Mouse (Mus musculus) hindbrain, embryonic 14.5 days (tissue): ENCODE results near the gene Tacr2. TPM values are rescaled to one million over a fixed set of nuclear protein-coding genes. Genes with fewer than 3 reads are reported as not detected.
A peak's percentile ranks its signal among the peaks of the same experiment; 100 is the strongest.

Experiments used
- ATAC-seq: fragments of 200-750 bp; cut with Nextera tagmentation; 2 replicates; pipeline ENCODE4 v1.8.0; 2017; ENCODE audit warnings: moderate number of reproducible peaks, mild to moderate bottlenecking, moderate TSS enrichment, moderate library complexity; ENCODE audit not compliant: low FRiP score
- DNase-seq: peaks from one replicate; pipeline ENCODE4 v3.0.0-alpha.2; 2015; ENCODE audit warnings: low spot score
- H3K27ac ChIP-seq: fragments of 300-500 bp; sonication (generic); 2 replicates; pipeline ENCODE4 v1.5.1; 2014; ENCODE audit warnings: mild to moderate bottlenecking, moderate library complexity
- H3K27me3 ChIP-seq: fragments of 300-500 bp; sonication (generic); 2 replicates; pipeline ENCODE4 v1.6.1; 2014; ENCODE audit warnings: mild to moderate bottlenecking, low read length, mixed read lengths; ENCODE audit not compliant: control insufficient read depth, insufficient read depth
- H3K36me3 ChIP-seq: fragments of 300-500 bp; sonication (generic); replicated peaks from 2 replicates; pipeline ENCODE4 v1.6.1; 2014; ENCODE audit not compliant: control insufficient read depth, insufficient read depth
- H3K4me1 ChIP-seq: fragments of 300-500 bp; sonication (generic); replicated peaks from 2 replicates; pipeline ENCODE4 v1.6.1; 2014; ENCODE audit warnings: antibody characterized with exemption, low read length, mixed read lengths; ENCODE audit not compliant: control insufficient read depth, insufficient read depth
- H3K4me2 ChIP-seq: fragments of 300-500 bp; sonication (generic); replicated peaks from 2 replicates; pipeline ENCODE4 v1.6.1; 2014; ENCODE audit warnings: mild to moderate bottlenecking, moderate library complexity
- H3K4me3 ChIP-seq: fragments of 300-500 bp; sonication (generic); replicated peaks from 2 replicates; pipeline ENCODE4 v1.5.1; 2014; ENCODE audit warnings: mild to moderate bottlenecking, low read length
- H3K9ac ChIP-seq: fragments of 300-500 bp; sonication (generic); 2 replicates; pipeline ENCODE4 v1.6.1; 2014
- H3K9me3 ChIP-seq: fragments of 300-500 bp; sonication (generic); 2 replicates; pipeline ENCODE4 v1.6.1; 2016; ENCODE audit warnings: low read length; ENCODE audit not compliant: control insufficient read depth
- WGBS: fragments of 180-500 bp; shearing (Covaris S2); extraction: QIAGEN DNeasy Blood & Tissue Kit; methylation state at CpG from one replicate; pipeline ENCODE4 v1.1.7; 2014; 5-methylcytosine and 5-hydroxymethylcytosine counted together
- polyA plus RNA-seq: library from polyadenylated mRNA; unstranded; fragments of >200 nt; fragmentation: Nextera tagmentation; extraction: Ambion mirVana; gene quantifications from 2 replicates; pipeline ENCODE4 v1.2.1, GENCODE M21; 2014

Tacr2 gene
- polyA plus RNA-seq, 1 experiment from 2014 or later, result 0.19 TPM

GRCm38 (mm10) chr10:62231811-62232210 is 20.4 kb upstream of the Tacr2 start:
- Histone ChIP-seq H3K4me2 (no peak overlapping the region), H3K36me3 (no peaks in the 10 kb centered on the region), H3K4me1 (peaks cover 6% of the 10 kb centered on the region; the same call in 1 of the 2 replicates), H3K27me3 (no peaks in the 10 kb centered on the region), H3K4me3 (no peak overlapping the region; the same call in 1 of the 2 replicates), H3K9ac (no peak overlapping the region), H3K27ac (no peak overlapping the region), H3K9me3 (no peaks in the 10 kb centered on the region)
- DNase-seq (no peak), ATAC-seq (no peak)
- WGBS, result 73% methylated on average over 3 of the region's 3 CpGs

GRCm38 (mm10) chr10:62236165-62236564 is 16.1 kb upstream of the Tacr2 start:
- no peak overlapping the region for H3K4me2 ChIP-seq

GRCm38 (mm10) chr10:62237205-62237604 is 15.0 kb upstream of the Tacr2 start:
- Histone ChIP-seq H3K4me3 (no peak overlapping the region), H3K36me3 (no peaks in the 10 kb centered on the region), H3K9ac (no peak overlapping the region), H3K4me1 (no peaks in the 10 kb centered on the region), H3K4me2 (no peak overlapping the region), H3K9me3 (no peaks in the 10 kb centered on the region), H3K27me3 (no peaks in the 10 kb centered on the region), H3K27ac (no peak overlapping the region)
- DNase-seq (no peak), ATAC-seq (no peak)
- WGBS, result 87% methylated on average over 10 of the region's 10 CpGs

More at GRCm38 (mm10) chr10:62236165-62236564, 16.1 kb upstream of the Tacr2 start:
- no peak for DNase-seq
- Histone ChIP-seq H3K9ac (no peak overlapping the region), H3K4me3 (no peak overlapping the region), H3K27me3 (no peaks in the 10 kb centered on the region), H3K9me3 (no peaks in the 10 kb centered on the region), H3K4me1 (no peaks in the 10 kb centered on the region), H3K27ac (no peak overlapping the region), H3K36me3 (no peaks in the 10 kb centered on the region)
- WGBS, result 88% methylated on average over 6 of the region's 6 CpGs
- ATAC-seq, result no peak

GRCm38 (mm10) chr10:62238688-62239087 is 13.6 kb upstream of the Tacr2 start:
- ATAC-seq (no peak), DNase-seq (no peak)
- no peaks in the 10 kb centered on the region for H3K27me3 ChIP-seq
- no peak overlapping the region for H3K9ac ChIP-seq
- H3K4me3 ChIP-seq, result no peak overlapping the region
- H3K27ac ChIP-seq, result no peak overlapping the region
- 98% methylated on average over 3 of the region's 3 CpGs for WGBS
- H3K4me2 ChIP-seq, result no peak overlapping the region
- no peaks in the 10 kb centered on the region for H3K9me3 ChIP-seq
- no peaks in the 10 kb centered on the region for H3K4me1 ChIP-seq
- no peaks in the 10 kb centered on the region for H3K36me3 ChIP-seq

- Histone ChIP-seq H3K9me3 (no peaks in the 10 kb centered on the region; the same call in 1 of the 2 replicates), H3K4me1 (no peaks in the 10 kb centered on the region), H3K27me3 (no peaks in the 10 kb centered on the region), H3K27ac (no peak overlapping the region), H3K9ac (no peak overlapping the region), H3K4me2 (no peak overlapping the region), H3K36me3 (no peaks in the 10 kb centered on the region), H3K4me3 (no peak overlapping the region)
- DNase-seq (no peak), ATAC-seq (no peak)
- 47% methylated on average over 6 of the region's 6 CpGs for WGBS
Measured at GRCm38 (mm10) chr10:62239270-62239669, 13.0 kb upstream of the Tacr2 start.

- no peak overlapping the region for H3K4me2 ChIP-seq
- 85% methylated on average over 10 of the region's 10 CpGs for WGBS
- no peaks in the 10 kb centered on the region for H3K27me3 ChIP-seq
- H3K36me3 ChIP-seq, result no peaks in the 10 kb centered on the region
- H3K27ac ChIP-seq, result no peak overlapping the region
- H3K9me3 ChIP-seq, result no peaks in the 10 kb centered on the region; the same call in 1 of the 2 replicates
- H3K4me3 ChIP-seq, result no peak overlapping the region
- DNase-seq, result no peak
- ATAC-seq, result no peak
- H3K9ac ChIP-seq, result no peak overlapping the region
- no peaks in the 10 kb centered on the region for H3K4me1 ChIP-seq
Measured at GRCm38 (mm10) chr10:62242358-62242757, 9.9 kb upstream of the Tacr2 start.

GRCm38 (mm10) chr10:62242896-62243295 is 9.3 kb upstream of the Tacr2 start:
- 61% methylated on average over 9 of the region's 13 CpGs for WGBS
- no peak overlapping the region for H3K4me3 ChIP-seq

GRCm38 (mm10) chr10:62244067-62244466 is 8.2 kb upstream of the Tacr2 start:
- 88% methylated on average over 9 of the region's 9 CpGs for WGBS
- Histone ChIP-seq H3K9me3 (no peaks in the 10 kb centered on the region; the same call in 1 of the 2 replicates), H3K4me1 (no peaks in the 10 kb centered on the region), H3K27ac (no peak overlapping the region), H3K4me2 (no peak overlapping the region), H3K9ac (no peak overlapping the region), H3K36me3 (no peaks in the 10 kb centered on the region), H3K4me3 (no peak overlapping the region), H3K27me3 (no peaks in the 10 kb centered on the region)
- ATAC-seq (no peak), DNase-seq (no peak)

More at GRCm38 (mm10) chr10:62242896-62243295, 9.3 kb upstream of the Tacr2 start:
- Histone ChIP-seq H3K27ac (no peak overlapping the region), H3K9me3 (no peaks in the 10 kb centered on the region; the same call in 1 of the 2 replicates), H3K36me3 (no peaks in the 10 kb centered on the region), H3K4me1 (no peaks in the 10 kb centered on the region), H3K9ac (no peak overlapping the region), H3K27me3 (no peaks in the 10 kb centered on the region), H3K4me2 (no peak overlapping the region)
- ATAC-seq (no peak), DNase-seq (peak; percentile 61)

- DNase-seq (no peak), ATAC-seq (peak; percentile 40; the same call in 1 of the 2 replicates)
- H3K9me3 ChIP-seq, result no peaks in the 10 kb centered on the region; the same call in 1 of the 2 replicates
- H3K4me1 ChIP-seq, result no peaks in the 10 kb centered on the region
- no peaks in the 10 kb centered on the region for H3K27me3 ChIP-seq
- H3K4me3 ChIP-seq, result no peak overlapping the region
- WGBS, result 55% methylated on average over 3 of the region's 3 CpGs
- no peak overlapping the region for H3K27ac ChIP-seq
- H3K9ac ChIP-seq, result no peak overlapping the region
- H3K36me3 ChIP-seq, result no peaks in the 10 kb centered on the region
- no peak overlapping the region for H3K4me2 ChIP-seq
Measured at GRCm38 (mm10) chr10:62247156-62247555, 5.1 kb upstream of the Tacr2 start.

GRCm38 (mm10) chr10:62247815-62248214 is 4.4 kb upstream of the Tacr2 start:
- ATAC-seq, result no peak

More at GRCm38 (mm10) chr10:62247815-62248214, 4.4 kb upstream of the Tacr2 start:
- 62% methylated on average over 8 of the region's 8 CpGs for WGBS
- Histone ChIP-seq H3K9ac (no peak overlapping the region), H3K4me3 (no peak overlapping the region), H3K9me3 (no peaks in the 10 kb centered on the region; the same call in 1 of the 2 replicates), H3K4me2 (no peak overlapping the region), H3K27ac (no peak overlapping the region), H3K27me3 (no peaks in the 10 kb centered on the region), H3K36me3 (no peaks in the 10 kb centered on the region), H3K4me1 (no peaks in the 10 kb centered on the region)
- no peak for DNase-seq
